Mouse (Mus musculus) ES-Bruce4 (cell line): ENCODE results near the gene Tmc5.

Experiments
- CTCF ChIP-seq: IDR thresholded peaks from one replicate; pipeline ENCODE4 v1.8.1; 2011; ENCODE audit warnings: low read depth, low read length
- POLR2A ChIP-seq: IDR thresholded peaks from one replicate; pipeline ENCODE4 v1.8.1; 2011; ENCODE audit warnings: low read length; ENCODE audit not compliant: insufficient read depth

- TF ChIP-seq POLR2A (no peak), CTCF (no peak)
Measured at GRCm38 (mm10) chr7:118691287-118691686, 94.2 kb downstream of the Tmc5 start.
